Mouse (Mus musculus) lung, postnatal 0 days (tissue): Measurements from ENCODE around the gene Casc4. TPM values are rescaled to one million over a fixed set of nuclear protein-coding genes. Genes with fewer than 3 reads are reported as not detected.

Experiments
- ATAC-seq: fragments of 200-750 bp; cut with Nextera tagmentation; 2 replicates; pipeline ENCODE4 v1.8.0; 2017; ENCODE audit warnings: moderate library complexity
- DNase-seq: peaks from one replicate; pipeline ENCODE4 v3.0.0-alpha.2; 2016; ENCODE audit warnings: low spot score
- H3K27ac ChIP-seq: fragments of 300-500 bp; sonication (generic); 2 replicates; pipeline ENCODE4 v1.5.1; 2014; ENCODE audit warnings: antibody characterized with exemption, mild to moderate bottlenecking, low read length, mixed read lengths
- H3K27me3 ChIP-seq: fragments of 300-500 bp; sonication (generic); replicated peaks from 2 replicates; pipeline ENCODE4 v1.6.1; 2014; ENCODE audit warnings: low read length, mixed read lengths; ENCODE audit not compliant: insufficient read depth
- H3K36me3 ChIP-seq: fragments of 300-500 bp; sonication (generic); 2 replicates; pipeline ENCODE4 v1.6.1; 2014; ENCODE audit warnings: low read length, mixed read lengths; ENCODE audit not compliant: insufficient read depth
- H3K4me1 ChIP-seq: fragments of 300-500 bp; sonication (generic); 2 replicates; pipeline ENCODE4 v1.6.1; 2014; ENCODE audit warnings: antibody characterized with exemption, low read depth, low read length, mixed read lengths; ENCODE audit not compliant: insufficient read depth
- H3K4me2 ChIP-seq: fragments of 300-500 bp; sonication (generic); replicated peaks from 2 replicates; pipeline ENCODE4 v1.6.1; 2014; ENCODE audit warnings: low read depth, mild to moderate bottlenecking, low read length, moderate library complexity, mixed read lengths
- H3K4me3 ChIP-seq: fragments of 300-500 bp; sonication (generic); 2 replicates; pipeline ENCODE4 v1.5.1; 2014; ENCODE audit warnings: low read depth, low read length
- H3K9ac ChIP-seq: fragments of 300-500 bp; sonication (generic); replicated peaks from 2 replicates; pipeline ENCODE4 v1.6.1; 2014; ENCODE audit warnings: low read depth, mild to moderate bottlenecking
- H3K9me3 ChIP-seq: fragments of 300-500 bp; sonication (generic); 2 replicates; pipeline ENCODE4 v1.6.1; 2016; ENCODE audit warnings: low read length, mixed read lengths
- CTCF ChIP-seq: IDR thresholded peaks from 2 replicates; pipeline ENCODE4 v1.5.1; 2016; ENCODE audit warnings: antibody characterized with exemption, mild to moderate bottlenecking
- EP300 ChIP-seq: IDR thresholded peaks from 2 replicates; pipeline ENCODE4 v1.6.1; 2016; ENCODE audit warnings: antibody characterized with exemption, mild to moderate bottlenecking, control low read depth
- WGBS: fragments of 180-500 bp; shearing (Covaris S2); extraction: QIAGEN DNeasy Blood & Tissue Kit; methylation state at CpG from one replicate; pipeline ENCODE4 v1.1.7; 2014; 5-methylcytosine and 5-hydroxymethylcytosine counted together
- polyA plus RNA-seq: library from polyadenylated mRNA; unstranded; fragments of >200 nt; fragmentation: Nextera tagmentation; extraction: Ambion mirVana; gene quantifications from 2 replicates; pipeline ENCODE4 v1.2.1, GENCODE M21; 2015

Gene Casc4
- polyA plus RNA-seq, 1 experiment from 2014 or later: 19.7 TPM

GRCm38 (mm10) chr2:121954971-121955656, 88.3 kb downstream of the Casc4 start:
- H3K4me1 ChIP-seq: peaks cover 5% of the 10 kb centered on the region; the same call in 1 of the 2 replicates
- ATAC-seq: no peak
- H3K4me2 ChIP-seq: peak overlapping the region; percentile 71
- no peak for DNase-seq
- peak overlapping the region; percentile 87; the same call in 1 of the 2 replicates for H3K9ac ChIP-seq
- TF ChIP-seq EP300 (no peak), CTCF (no peak)
- H3K4me3 ChIP-seq: peak overlapping the region; percentile 71
- H3K9me3 ChIP-seq: no peaks in the 10 kb centered on the region
- peak overlapping the region; percentile 94 for H3K27ac ChIP-seq
- WGBS: 16% methylated on average over 10 of the region's 10 CpGs
- H3K27me3 ChIP-seq: no peaks in the 10 kb centered on the region
- no peaks in the 10 kb centered on the region for H3K36me3 ChIP-seq

GRCm38 (mm10) chr2:121955765-121956223, 89.0 kb downstream of the Casc4 start, which contains the start of the genes Ctdspl2 and Mageb3:
Ctdspl2 (plus strand) TSS chr2:121956001.
Mageb3 (minus strand) TSS chr2:121956092.
- TF ChIP-seq CTCF: peak; percentile 33
- no peak for TF ChIP-seq EP300
- WGBS: 3% methylated on average over 43 of the region's 48 CpGs
- Histone ChIP-seq H3K4me1 (peaks cover 5% of the 10 kb centered on the region; the same call in 1 of the 2 replicates), H3K36me3 (no peaks in the 10 kb centered on the region), H3K9me3 (no peaks in the 10 kb centered on the region), H3K27ac (peak within 1 kb of the TSS; percentile 94), H3K27me3 (no peaks in the 10 kb centered on the region), H3K9ac (peak within 1 kb of the TSS; percentile 87), H3K4me2 (peak within 1 kb of the TSS; percentile 71), H3K4me3 (peak within 1 kb of the TSS; percentile 71)
- peak; percentile 98 for DNase-seq
- peak; percentile 97 for ATAC-seq

GRCm38 (mm10) chr2:121956224-121957018, 89.7 kb downstream of the Casc4 start:
- WGBS: 1% methylated on average over 40 of the region's 47 CpGs
- peak; percentile 96 for ATAC-seq
- Histone ChIP-seq H3K9me3 (no peaks in the 10 kb centered on the region), H3K27me3 (no peaks in the 10 kb centered on the region), H3K9ac (peak overlapping the region; percentile 87), H3K36me3 (no peaks in the 10 kb centered on the region), H3K27ac (peak overlapping the region; percentile 94), H3K4me2 (peak overlapping the region; percentile 71), H3K4me1 (peaks cover 5% of the 10 kb centered on the region; the same call in 1 of the 2 replicates), H3K4me3 (peak overlapping the region; percentile 71)
- DNase-seq: peak; percentile 97
- TF ChIP-seq CTCF (peak; percentile 1; the same call in 1 of the 2 replicates), EP300 (no peak)

GRCm38 (mm10) chr2:121957216-121957792, 90.5 kb downstream of the Casc4 start:
- DNase-seq: peak; percentile 5
- no peak for TF ChIP-seq EP300
- TF ChIP-seq CTCF: no peak
- peak overlapping the region; percentile 87 for H3K9ac ChIP-seq
- ATAC-seq: no peak
- no peaks in the 10 kb centered on the region for H3K27me3 ChIP-seq
- peak overlapping the region; percentile 71 for H3K4me3 ChIP-seq
- peaks cover 5% of the 10 kb centered on the region; the same call in 1 of the 2 replicates for H3K4me1 ChIP-seq
- peak overlapping the region; percentile 94; the same call in 1 of the 2 replicates for H3K27ac ChIP-seq
- peak overlapping the region; percentile 71 for H3K4me2 ChIP-seq
- WGBS: 2% methylated on average over 8 of the region's 8 CpGs
- H3K36me3 ChIP-seq: no peaks in the 10 kb centered on the region
- H3K9me3 ChIP-seq: no peaks in the 10 kb centered on the region

Other genes starting within 250 kb of the Casc4 start
- gene Frmd5, start 59.9 kb upstream of the Casc4 start, polyA plus RNA-seq: 2.0 and 3.1 TPM in 2 replicates
- gene Ctdspl2, start 89.0 kb downstream of the Casc4 start, polyA plus RNA-seq: 23.8 and 26.5 TPM in 2 replicates
- gene Mageb3, start 89.1 kb downstream of the Casc4 start, polyA plus RNA-seq: 0.05 and 0.17 TPM in 2 replicates
- gene Eif3j1, start 161.6 kb downstream of the Casc4 start, polyA plus RNA-seq: 9.6 and 10.0 TPM in 2 replicates